Mouse (Mus musculus) kidney, postnatal 36 days (tissue): ENCODE results near the gene Krt2.

Experiments used
- DNase-seq, 2 experiments: peaks; one replicate each; pipeline ENCODE4 v3.0.0; 2021 to 2022; ENCODE audit warnings: mixed read lengths in 2 of 2

Gene Krt2

GRCm38 (mm10) chr15:101772080-101772710 is 45.8 kb downstream of the Krt2 start:
- peak; percentile 9 to 54 for DNase-seq

- no peak for DNase-seq
Observed at GRCm38 (mm10) chr15:101770226-101770625, 47.7 kb downstream of the Krt2 start.
